Mouse (Mus musculus) heart, adult 8-10 months (tissue): ENCODE data around the gene Gatd1. TPM values are rescaled to one million over a fixed set of nuclear protein-coding genes. Genes with fewer than 3 reads are reported as not detected.

Source experiments
- total RNA-seq, 4 experiments: library from RNA; stranded (reverse); gene quantifications; 2 replicates each; pipeline ENCODE4 v1.2.4; 2022

The Gatd1 gene
- total RNA-seq, 4 experiments from 2014 or later: 13.3 to 16.0 (median 14.8) TPM

Other genes with a start within 250 kb of the Gatd1 start
- gene Rnh1, start 241.3 kb downstream of the Gatd1 start, total RNA-seq: 10 to 100 TPM; 71.3 to 75.2 (median 72.9) TPM
- gene Hras, start 220.1 kb downstream of the Gatd1 start, total RNA-seq: 100 to 1,000 TPM in 1 of 4 experiments, 10 to 100 TPM in 3; 81.0 to 107 (median 87.7) TPM
- gene Lrrc56, start 220.0 kb downstream of the Gatd1 start, total RNA-seq: 1 to 10 TPM; 1.8 to 3.4 (median 3.0) TPM
- not detected for gene Lmntd2, start 200.1 kb downstream of the Gatd1 start, total RNA-seq
- under 1 TPM in 3 of 4 experiments, not detected in 1; 0.66 to 0.90 (median 0.73) TPM for gene Rassf7, start 198.3 kb downstream of the Gatd1 start, total RNA-seq
- gene Phrf1, start 185.4 kb downstream of the Gatd1 start, total RNA-seq: 10 to 100 TPM; 26.2 to 38.2 (median 31.9) TPM
- gene Irf7, start 147.7 kb downstream of the Gatd1 start, total RNA-seq: 1 to 10 TPM; 1.7 to 2.4 (median 2.1) TPM
- not detected for gene Cdhr5, start 137.3 kb downstream of the Gatd1 start, total RNA-seq
- gene Sct, start 135.0 kb downstream of the Gatd1 start, total RNA-seq: not detected
- not detected for gene Drd4, start 122.1 kb downstream of the Gatd1 start, total RNA-seq
- gene Deaf1, start 86.4 kb downstream of the Gatd1 start, total RNA-seq: 10 to 100 TPM; 10.8 to 14.7 (median 12.7) TPM
- 10 to 100 TPM; 13.7 to 16.6 (median 15.5) TPM for gene Tmem80, start 86.4 kb downstream of the Gatd1 start, total RNA-seq
- 1 to 10 TPM; 3.7 to 5.0 (median 3.9) TPM for gene Eps8l2, start 75.3 kb downstream of the Gatd1 start, total RNA-seq
- 100 to 1,000 TPM; 107 to 115 (median 110) TPM for gene Taldo1, start 21.9 kb downstream of the Gatd1 start, total RNA-seq
- gene Cend1, start 15.4 kb upstream of the Gatd1 start, total RNA-seq: 1 to 10 TPM in 3 of 4 experiments, under 1 TPM in 1; 0.78 to 1.7 (median 1.4) TPM
- 10 to 100 TPM; 44.3 to 76.1 (median 66.5) TPM for gene Slc25a22, start 23.8 kb upstream of the Gatd1 start, total RNA-seq
- gene Pidd1, start 29.9 kb upstream of the Gatd1 start, total RNA-seq: under 1 TPM; 0.32 to 0.62 (median 0.44) TPM
- 100 to 1,000 TPM; 796 to 941 (median 846) TPM for gene Rplp2, start 33.2 kb upstream of the Gatd1 start, total RNA-seq
- 100 to 1,000 TPM; 419 to 549 (median 431) TPM for gene Pnpla2, start 41.1 kb upstream of the Gatd1 start, total RNA-seq
- 10 to 100 TPM; 17.7 to 24.2 (median 19.1) TPM for gene Cracr2b, start 47.0 kb upstream of the Gatd1 start, total RNA-seq
- gene Cd151, start 53.3 kb upstream of the Gatd1 start, total RNA-seq: 100 to 1,000 TPM; 331 to 351 (median 345) TPM
- 10 to 100 TPM; 75.5 to 93.4 (median 84.3) TPM for gene Polr2l, start 61.0 kb upstream of the Gatd1 start, total RNA-seq
- gene Tspan4, start 61.1 kb upstream of the Gatd1 start, total RNA-seq: 10 to 100 TPM; 25.8 to 45.3 (median 42.8) TPM
- 10 to 100 TPM; 48.2 to 55.0 (median 50.3) TPM for gene Chid1, start 125.7 kb upstream of the Gatd1 start, total RNA-seq
- gene Ap2a2, start 148.0 kb upstream of the Gatd1 start, total RNA-seq: 10 to 100 TPM; 55.2 to 65.5 (median 61.3) TPM
- not detected for gene Muc6, start 241.2 kb upstream of the Gatd1 start, total RNA-seq